Mouse (Mus musculus) ES-E14 (cell line): ENCODE results near the gene Itga1.

Source experiments
- CHD2 ChIP-seq: IDR thresholded peaks from 2 replicates; pipeline ENCODE4 v1.6.1; 2014; ENCODE audit warnings: mild to moderate bottlenecking, low read depth, low read length, inconsistent platforms
- MAFK ChIP-seq: IDR thresholded peaks from 2 replicates; pipeline ENCODE4 v1.6.1; 2014; ENCODE audit warnings: mild to moderate bottlenecking, low read depth, low read length, inconsistent platforms; ENCODE audit not compliant: insufficient read depth
- ZC3H11A ChIP-seq: IDR thresholded peaks from 2 replicates; pipeline ENCODE4 v1.6.1; 2012; ENCODE audit warnings: low read depth, mild to moderate bottlenecking, inconsistent platforms, low read length, borderline replicate concordance
- ZNF384 ChIP-seq: IDR thresholded peaks from 2 replicates; pipeline ENCODE4 v1.6.1; 2012; ENCODE audit warnings: low read depth, low read length, inconsistent platforms

GRCm38 (mm10) chr13:115078997-115079685 lies 22.6 kb downstream of the Itga1 start:
- no peak for TF ChIP-seq CHD2
- no peak for TF ChIP-seq ZNF384
- TF ChIP-seq MAFK = no peak
- TF ChIP-seq ZC3H11A = no peak
